Mouse (Mus musculus) heart, embryonic 14.5 days (tissue): Measurements from ENCODE around the gene Myo1d. TPM values are rescaled to one million over a fixed set of nuclear protein-coding genes. Genes with fewer than 3 reads are reported as not detected.
A peak's percentile ranks its signal among the peaks of the same experiment; 100 is the strongest.

ENCODE experiments used
- ATAC-seq: fragments of 200-750 bp; cut with Nextera tagmentation; 2 replicates; pipeline ENCODE4 v1.8.0; 2017; ENCODE audit warnings: low read depth, moderate TSS enrichment; ENCODE audit not compliant: insufficient number of reproducible peaks, insufficient read depth, low FRiP score
- H3K27ac ChIP-seq, 2 experiments: fragments of 200-500 bp in 1 of 2; fragments of 300-500 bp in 1 of 2; sonication (generic) in 1 of 2; replicated peaks in 1 of 2; 2 replicates each; pipeline ENCODE4 v1.5.1; 2012 to 2014; ENCODE audit warnings: low read depth in 2 of 2, low read length in 2 of 2, control low read depth in 1 of 2, mild to moderate bottlenecking in 1 of 2, mixed read lengths in 1 of 2; ENCODE audit not compliant: control insufficient read depth in 1 of 2, insufficient read depth in 1 of 2
- H3K27me3 ChIP-seq: fragments of 300-500 bp; sonication (generic); 2 replicates; pipeline ENCODE4 v1.6.1; 2014; ENCODE audit warnings: mild to moderate bottlenecking, low read length, control low read depth; ENCODE audit not compliant: control insufficient read depth, insufficient read depth
- H3K36me3 ChIP-seq: fragments of 300-500 bp; sonication (generic); 2 replicates; pipeline ENCODE4 v1.6.1; 2014; ENCODE audit warnings: mild to moderate bottlenecking, control low read depth, low read length, mixed read lengths; ENCODE audit not compliant: control insufficient read depth, insufficient read depth
- H3K4me1 ChIP-seq, 2 experiments: fragments of 200-500 bp in 1 of 2; fragments of 300-500 bp in 1 of 2; sonication (generic) in 1 of 2; 2 replicates each; pipeline ENCODE4 v1.6.1; 2012 to 2014; ENCODE audit warnings: low read length in 2 of 2, control low read depth in 1 of 2, mixed read lengths in 1 of 2; ENCODE audit not compliant: control insufficient read depth in 2 of 2, insufficient read depth in 2 of 2
- H3K4me2 ChIP-seq: fragments of 300-500 bp; sonication (generic); 2 replicates; pipeline ENCODE4 v1.6.1; 2014; ENCODE audit warnings: mild to moderate bottlenecking, low read length
- H3K4me3 ChIP-seq, 2 experiments: fragments of 200-500 bp in 1 of 2; fragments of 300-500 bp in 1 of 2; sonication (generic) in 1 of 2; 2 replicates each; pipeline ENCODE4 v1.5.1; 2012 to 2014; ENCODE audit warnings: low read length in 2 of 2, mild to moderate bottlenecking in 2 of 2, control low read depth in 1 of 2, low read depth in 1 of 2, moderate library complexity in 1 of 2; ENCODE audit not compliant: control insufficient read depth in 1 of 2, insufficient read depth in 1 of 2
- H3K9ac ChIP-seq: fragments of 300-500 bp; sonication (generic); 2 replicates; pipeline ENCODE4 v1.6.1; 2014; ENCODE audit warnings: mild to moderate bottlenecking, low read length
- H3K9me3 ChIP-seq: fragments of 300-500 bp; sonication (generic); 2 replicates; pipeline ENCODE4 v1.6.1; 2016; ENCODE audit warnings: low read length, control low read depth; ENCODE audit not compliant: control insufficient read depth
- WGBS: fragments of 180-500 bp; shearing (Covaris S2); extraction: QIAGEN DNeasy Blood & Tissue Kit; methylation state at CpG from one replicate; pipeline ENCODE4 v1.1.7; 2014; 5-methylcytosine and 5-hydroxymethylcytosine counted together
- polyA plus RNA-seq: library from polyadenylated mRNA; unstranded; fragments of >200 nt; fragmentation: Nextera tagmentation; extraction: Ambion mirVana; gene quantifications from 2 replicates; pipeline ENCODE4 v1.2.1, GENCODE M21; 2014

The Myo1d gene
- polyA plus RNA-seq, 1 experiment from 2014 or later: 9.6 TPM

- Histone ChIP-seq H3K27ac (no peak overlapping the region), H3K36me3 (no peaks in the 10 kb centered on the region), H3K4me3 (no peak overlapping the region), H3K27me3 (no peaks in the 10 kb centered on the region), H3K9ac (no peak overlapping the region), H3K9me3 (no peaks in the 10 kb centered on the region), H3K4me1 (peaks cover 7 to 18% of the 10 kb centered on the region in 2 experiments), H3K4me2 (no peak overlapping the region)
- no peak for ATAC-seq
- WGBS: 38% methylated on average over 9 of the region's 9 CpGs
Observed at GRCm38 (mm10) chr11:80518421-80519367, 261.1 kb downstream of the Myo1d start.

GRCm38 (mm10) chr11:80515895-80516294 is 263.9 kb downstream of the Myo1d start:
- WGBS: 76% methylated on average over 8 of the region's 8 CpGs
- Histone ChIP-seq H3K4me2 (no peak overlapping the region), H3K36me3 (no peaks in the 10 kb centered on the region), H3K27ac (no peak overlapping the region), H3K4me1 (peaks cover 2 to 7% of the 10 kb centered on the region in 2 experiments), H3K27me3 (no peaks in the 10 kb centered on the region), H3K9ac (no peak overlapping the region), H3K9me3 (no peaks in the 10 kb centered on the region), H3K4me3 (no peak overlapping the region)
- no peak for ATAC-seq

DNA sequence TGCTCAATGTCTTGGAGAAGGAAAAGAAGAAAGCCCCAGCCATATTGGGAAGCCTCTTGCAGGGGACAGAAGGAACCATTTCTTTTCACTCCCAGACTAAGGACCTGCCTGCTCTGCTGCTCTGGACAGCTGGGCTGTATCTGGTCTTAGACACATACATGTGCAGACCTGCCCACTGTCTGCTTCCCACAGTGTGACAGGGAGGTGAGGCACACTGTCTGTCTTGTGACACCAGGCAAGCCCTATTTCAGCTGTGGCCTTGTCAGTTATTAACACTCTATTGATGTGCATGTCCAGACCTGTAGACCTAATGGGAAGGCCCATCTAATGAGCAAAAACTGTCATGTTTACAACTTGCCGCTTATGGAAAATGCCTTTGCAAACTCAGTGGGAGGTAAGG is 264.5 kb downstream of the Myo1d start:
- H3K9me3 ChIP-seq: no peaks in the 10 kb centered on the region

GRCm38 (mm10) chr11:80513796-80514195 is 266.0 kb downstream of the Myo1d start:
- no peak overlapping the region for H3K4me2 ChIP-seq
- WGBS: 70% methylated on average over 7 of the region's 7 CpGs
- no peak overlapping the region for H3K27ac ChIP-seq
- H3K9ac ChIP-seq: no peak overlapping the region
- no peaks in the 10 kb centered on the region for H3K27me3 ChIP-seq
- peaks cover 6 to 8% of the 10 kb centered on the region in 2 experiments; a peak in 3 of 4 replicates for H3K4me1 ChIP-seq
- no peaks in the 10 kb centered on the region for H3K36me3 ChIP-seq
- no peak for ATAC-seq
- no peaks in the 10 kb centered on the region for H3K9me3 ChIP-seq
- H3K4me3 ChIP-seq: no peak overlapping the region

More for the DNA sequence above, 264.5 kb downstream of the Myo1d start:
- H3K4me1 ChIP-seq: peaks cover 2 to 7% of the 10 kb centered on the region in 2 experiments
- H3K36me3 ChIP-seq: no peaks in the 10 kb centered on the region
- no peak overlapping the region for H3K4me2 ChIP-seq
- no peak overlapping the region for H3K27ac ChIP-seq
- no peak for ATAC-seq
- H3K4me3 ChIP-seq: no peak overlapping the region
- no peaks in the 10 kb centered on the region for H3K27me3 ChIP-seq
- no peak overlapping the region for H3K9ac ChIP-seq
- 55% methylated on average over 1 of the region's 1 CpGs for WGBS

DNA sequence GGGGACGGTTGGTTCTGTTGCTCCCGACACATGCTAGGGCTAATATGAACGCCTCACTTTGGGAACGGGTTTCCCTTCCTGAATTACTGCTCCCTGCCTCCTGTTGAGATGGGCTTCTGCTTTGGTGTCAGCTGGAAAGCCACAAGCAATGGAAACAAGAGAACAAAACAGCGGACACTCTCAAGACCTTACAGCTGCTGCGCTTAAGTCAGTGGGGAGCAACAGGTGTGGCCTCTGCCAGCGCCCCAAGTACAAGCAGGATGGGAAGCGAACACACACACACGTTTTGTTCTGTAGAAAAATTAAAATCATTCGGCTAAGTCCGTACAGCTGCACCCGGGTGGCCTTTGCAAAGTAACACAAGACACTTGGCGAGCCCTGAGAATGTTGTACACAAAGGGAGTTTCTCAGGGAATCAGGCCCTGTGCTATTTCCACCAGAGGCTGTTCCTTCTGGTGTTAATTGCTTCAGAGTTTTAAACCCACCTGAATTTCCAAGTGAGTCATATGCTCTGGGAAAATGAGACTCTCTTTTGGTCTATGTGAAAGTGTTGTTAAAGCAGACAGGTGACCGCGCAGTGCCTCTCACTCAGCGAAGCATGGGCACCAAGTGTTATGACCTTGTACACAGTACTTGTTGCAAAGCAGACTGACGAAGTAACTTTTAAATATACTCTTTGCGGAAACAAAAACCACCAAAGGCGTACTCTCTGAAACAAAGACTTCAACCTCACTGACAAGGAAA is 267.3 kb downstream of the Myo1d start:
- peaks cover 13% of the 10 kb centered on the region in 2 experiments for H3K4me1 ChIP-seq
- 84% methylated on average over 19 of the region's 19 CpGs for WGBS
- no peaks in the 10 kb centered on the region for H3K36me3 ChIP-seq
- H3K4me3 ChIP-seq: no peak overlapping the region
- H3K9me3 ChIP-seq: no peaks in the 10 kb centered on the region
- no peaks in the 10 kb centered on the region for H3K27me3 ChIP-seq
- H3K4me2 ChIP-seq: no peak overlapping the region
- no peak for ATAC-seq
- H3K9ac ChIP-seq: no peak overlapping the region
- H3K27ac ChIP-seq: no peak overlapping the region

- H3K4me1 ChIP-seq: peaks cover 13% of the 10 kb centered on the region in 2 experiments
- H3K36me3 ChIP-seq: no peaks in the 10 kb centered on the region
- 88% methylated on average over 10 of the region's 10 CpGs for WGBS
- no peak for ATAC-seq
- no peak overlapping the region for H3K4me2 ChIP-seq
- no peaks in the 10 kb centered on the region for H3K27me3 ChIP-seq
- no peak overlapping the region for H3K9ac ChIP-seq
- H3K27ac ChIP-seq: no peak overlapping the region
- no peaks in the 10 kb centered on the region for H3K9me3 ChIP-seq
- no peak overlapping the region for H3K4me3 ChIP-seq
Observed at GRCm38 (mm10) chr11:80510124-80510523, 269.7 kb downstream of the Myo1d start.

DNA sequence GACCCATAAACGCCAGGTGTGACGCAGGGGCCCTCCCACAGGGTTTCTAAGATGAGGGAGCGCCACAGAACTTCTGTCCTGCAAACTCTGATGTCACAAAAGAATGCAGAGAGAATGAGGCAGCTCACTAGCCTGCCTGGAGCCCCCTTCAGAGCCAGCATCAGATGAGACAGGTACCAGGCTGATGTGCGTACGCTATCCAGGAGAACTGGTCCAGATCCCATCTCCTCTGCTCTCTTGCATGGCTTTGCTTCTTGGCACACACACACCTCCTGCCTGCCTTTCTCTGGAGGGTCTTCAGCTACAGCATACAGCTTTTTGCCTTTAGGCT is 270.7 kb downstream of the Myo1d start:
- ATAC-seq: no peak
- H3K4me1 ChIP-seq: peaks cover 18 to 22% of the 10 kb centered on the region in 2 experiments
- WGBS: 48% methylated on average over 5 of the region's 5 CpGs
- 0 out of 2 replicates have a peak overlapping the region, but pooled peaks have one; percentile 3 for H3K9ac ChIP-seq
- no peaks in the 10 kb centered on the region for H3K36me3 ChIP-seq
- H3K4me2 ChIP-seq: peak overlapping the region; percentile 55
- peak overlapping the region; percentile 5 to 14; a peak in 2 of 4 replicates for H3K4me3 ChIP-seq
- H3K27me3 ChIP-seq: no peaks in the 10 kb centered on the region
- peak overlapping the region; percentile 67 to 76; a peak in 3 of 4 replicates for H3K27ac ChIP-seq
- no peaks in the 10 kb centered on the region for H3K9me3 ChIP-seq
